Mouse (Mus musculus): ENCODE results near the gene Ube2i. TPM values are rescaled to one million over a fixed set of nuclear protein-coding genes. Genes with fewer than 3 reads are reported as not detected.

The Ube2i gene
- polyA plus RNA-seq (2015; fragmentation: Nextera tagmentation; extraction: Ambion mirVana) = 400 and 434 TPM in 2 replicates

DNA sequence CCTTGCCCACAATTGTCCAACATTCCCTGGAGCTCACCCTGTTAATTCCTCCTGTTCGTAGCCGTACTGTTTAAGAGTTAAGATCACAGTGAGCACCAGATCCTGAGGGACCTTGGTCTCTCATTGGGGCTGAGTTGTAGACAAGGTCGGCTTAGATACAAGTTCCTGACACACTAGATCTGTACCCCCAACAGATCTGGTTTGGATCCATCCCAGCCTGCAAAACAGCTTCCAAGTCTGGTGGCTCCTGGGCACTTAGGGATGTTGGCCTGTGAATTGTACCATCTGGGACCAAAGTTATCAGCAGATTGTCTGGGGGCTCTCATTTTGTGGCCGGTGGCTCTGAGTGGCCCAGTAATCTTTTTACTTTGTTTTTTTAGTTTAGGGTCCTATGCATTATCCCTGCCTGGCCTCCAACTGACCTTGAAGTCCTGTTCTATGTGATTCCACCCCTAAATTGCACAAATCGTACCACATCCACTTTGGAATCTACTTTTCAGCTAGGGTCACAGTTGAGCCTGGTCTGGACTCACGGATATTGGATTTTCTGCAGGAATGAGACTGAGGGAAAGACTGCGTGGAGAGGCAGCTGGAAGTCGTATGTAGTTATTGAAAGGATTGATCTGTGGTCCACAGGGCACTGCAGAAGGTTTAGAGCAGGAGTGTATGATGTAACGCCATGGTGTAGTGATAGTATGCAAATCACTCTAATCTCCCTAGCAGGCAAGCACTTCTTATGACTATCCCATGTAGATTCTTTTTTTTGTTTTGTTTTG, at the start of gene Ube2i:
Ube2i (minus strand) TSS at position 52 of the 776 bp plus-strand sequence.
- peaks cover 2% of the 10 kb centered on the region; the same call in 1 of the 2 replicates for H3K27me3 ChIP-seq (replicated peaks)
- peak within 1 kb of the TSS; percentile 99 for H3K27ac ChIP-seq (replicated peaks)
- no peak for ATAC-seq (ENCODE audit: low FRiP score)
- peaks cover 36% of the 10 kb centered on the region for H3K4me1 ChIP-seq
- 81% methylated on average over 9 of the region's 9 CpGs for WGBS
- no peaks in the 10 kb centered on the region for H3K9me3 ChIP-seq (replicated peaks)
- H3K36me3 ChIP-seq = no peaks in the 10 kb centered on the region
- peak within 1 kb of the TSS; percentile 74 for H3K4me3 ChIP-seq (replicated peaks)
- peak within 1 kb of the TSS; percentile 56 for H3K4me2 ChIP-seq
- peak within 1 kb of the TSS; percentile 79 for H3K9ac ChIP-seq (replicated peaks)

DNA sequence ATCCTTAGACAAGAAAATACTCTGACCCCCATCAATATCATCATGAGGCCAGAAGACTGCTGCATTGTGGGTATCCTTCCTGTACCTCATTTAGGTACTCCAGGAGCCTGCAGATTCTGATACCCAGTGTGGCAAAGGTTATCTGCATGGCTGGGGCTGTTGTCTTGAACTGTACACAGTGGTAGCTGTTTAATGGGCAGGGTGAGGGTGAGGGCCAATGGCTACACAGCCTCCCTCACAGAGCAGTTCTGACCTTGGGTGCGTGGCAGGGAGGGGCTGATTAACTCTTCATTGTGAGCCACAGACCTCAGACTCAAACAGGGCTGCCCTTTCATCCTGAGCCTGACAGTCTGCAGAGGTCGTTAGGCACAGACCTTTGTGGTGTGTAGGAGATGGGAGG, 48.5 kb upstream of the Ube2i start:
- H3K4me3 ChIP-seq (replicated peaks) = no peak overlapping the region
- no peak for ATAC-seq (ENCODE audit: low FRiP score)
- H3K27ac ChIP-seq (replicated peaks) = no peak overlapping the region
- H3K9ac ChIP-seq (replicated peaks) = no peak overlapping the region
- peaks cover 2% of the 10 kb centered on the region; the same call in 1 of the 2 replicates for H3K27me3 ChIP-seq (replicated peaks)
- H3K9me3 ChIP-seq (replicated peaks) = no peaks in the 10 kb centered on the region
- 20% methylated on average over 2 of the region's 2 CpGs for WGBS
- H3K4me2 ChIP-seq = no peak overlapping the region
- no peaks in the 10 kb centered on the region for H3K4me1 ChIP-seq
- H3K36me3 ChIP-seq = no peaks in the 10 kb centered on the region

DNA sequence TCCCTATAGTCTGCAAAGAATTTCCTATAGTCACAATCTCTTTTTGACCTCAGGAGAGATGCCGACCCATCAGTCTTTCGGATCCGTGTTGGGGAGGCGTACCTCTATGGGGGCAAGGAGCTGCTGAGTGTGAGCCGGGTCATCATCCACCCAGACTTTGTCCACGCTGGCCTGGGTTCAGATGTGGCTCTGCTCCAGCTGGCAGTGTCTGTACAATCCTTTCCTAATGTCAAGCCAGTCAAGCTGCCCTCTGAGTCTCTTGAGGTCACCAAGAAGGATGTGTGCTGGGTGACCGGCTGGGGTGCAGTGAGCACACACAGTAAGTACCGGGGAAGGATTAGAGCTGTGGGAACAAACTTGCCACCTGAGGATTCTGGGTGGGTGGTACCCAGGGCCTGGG, 46.4 kb upstream of the Ube2i start:
- Histone ChIP-seq H3K4me1 (no peaks in the 10 kb centered on the region), H3K4me2 (no peak overlapping the region), H3K36me3 (no peaks in the 10 kb centered on the region), H3K27ac (replicated peaks) (no peak overlapping the region), H3K9ac (replicated peaks) (no peak overlapping the region), H3K9me3 (replicated peaks) (no peaks in the 10 kb centered on the region), H3K4me3 (replicated peaks) (no peak overlapping the region), H3K27me3 (replicated peaks) (peaks cover 2% of the 10 kb centered on the region; the same call in 1 of the 2 replicates)
- WGBS = 93% methylated on average over 8 of the region's 8 CpGs
- no peak for ATAC-seq (ENCODE audit: low FRiP score)

DNA sequence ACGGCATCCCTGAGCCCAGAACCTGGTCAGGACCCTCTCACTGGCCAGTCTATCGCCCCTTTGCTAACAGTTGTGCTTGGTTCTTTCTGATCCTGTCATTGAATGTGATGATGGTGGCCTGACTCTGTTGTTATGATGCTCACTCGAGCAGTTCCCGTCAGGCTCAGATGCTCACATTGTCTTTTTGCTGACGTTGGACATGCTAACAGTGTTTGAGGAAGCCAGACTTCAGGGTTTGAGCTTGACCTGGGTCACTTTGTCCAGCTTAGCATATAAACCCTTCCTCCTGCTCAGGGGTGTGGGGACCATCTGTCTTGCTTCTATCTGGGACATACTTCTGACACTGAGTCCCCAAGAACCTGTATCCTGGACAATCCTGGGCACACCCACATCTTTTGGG, 43.9 kb upstream of the Ube2i start, which contains the start of gene Prss29:
Prss29 (plus strand) TSS at position 301 of the 400 bp plus-strand sequence.
- 84% methylated on average over 5 of the region's 5 CpGs for WGBS
- H3K36me3 ChIP-seq = no peaks in the 10 kb centered on the region
- no peaks in the 10 kb centered on the region for H3K9me3 ChIP-seq (replicated peaks)
- no peaks in the 10 kb centered on the region for H3K4me1 ChIP-seq
- no peak within 1 kb of the TSS for H3K4me3 ChIP-seq (replicated peaks)
- H3K27me3 ChIP-seq (replicated peaks) = peaks cover 2% of the 10 kb centered on the region; the same call in 1 of the 2 replicates
- no peak within 1 kb of the TSS for H3K4me2 ChIP-seq
- no peak within 1 kb of the TSS for H3K27ac ChIP-seq (replicated peaks)
- ATAC-seq (ENCODE audit: low FRiP score) = no peak
- H3K9ac ChIP-seq (replicated peaks) = no peak within 1 kb of the TSS

DNA sequence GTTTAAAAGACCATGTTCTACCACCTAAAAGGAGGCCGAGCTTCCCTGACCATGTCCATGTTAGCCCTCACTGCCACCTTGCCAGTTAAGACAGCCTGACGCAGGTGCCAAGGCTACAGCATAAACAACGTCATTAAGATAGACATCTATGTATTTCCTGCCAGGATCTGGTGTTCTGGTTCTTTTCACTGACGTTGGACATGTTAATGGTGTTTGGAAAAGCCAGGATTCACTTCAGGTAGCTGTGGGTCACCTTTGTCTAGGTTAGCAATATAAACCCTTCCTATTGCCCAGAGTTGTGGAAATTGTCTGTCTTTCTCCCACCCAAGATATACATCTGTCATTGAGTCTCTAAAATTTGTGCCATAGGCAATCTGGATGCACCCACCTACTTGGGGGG, 33.9 kb upstream of the Ube2i start, which contains the start of gene Prss28:
Prss28 (plus strand) TSS at position 301 of the 400 bp plus-strand sequence.
- ATAC-seq (ENCODE audit: low FRiP score) = no peak
- no peak within 1 kb of the TSS for H3K4me3 ChIP-seq (replicated peaks)
- WGBS = 78% methylated on average over 4 of the region's 4 CpGs

DNA sequence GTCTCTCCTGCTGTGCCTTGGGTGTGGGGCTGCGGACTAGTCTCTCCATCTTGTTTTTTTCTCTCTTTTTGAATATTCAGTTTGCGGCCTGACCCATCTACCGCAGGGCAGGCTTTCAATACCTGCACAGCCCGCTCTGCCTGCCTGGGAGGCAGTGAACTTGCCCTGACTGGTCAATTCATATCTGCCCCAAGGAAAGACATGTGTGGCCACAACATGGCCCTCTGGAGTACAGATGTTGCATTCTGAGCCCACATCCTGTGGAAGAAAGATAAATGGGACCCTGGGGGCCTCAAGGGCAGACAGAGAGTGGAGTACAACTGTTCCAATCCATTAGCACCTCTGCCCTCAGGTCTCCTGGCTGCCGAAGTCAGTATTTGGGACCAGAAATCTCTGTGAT, 23.7 kb upstream of the Ube2i start, which contains the start of gene Prss34:
Prss34 (plus strand) TSS at position 301 of the 400 bp plus-strand sequence.
- H3K4me2 ChIP-seq = no peak within 1 kb of the TSS
- H3K4me3 ChIP-seq (replicated peaks) = no peak within 1 kb of the TSS
- H3K27me3 ChIP-seq (replicated peaks) = no peaks in the 10 kb centered on the region; the same call in 1 of the 2 replicates
- no peak within 1 kb of the TSS for H3K27ac ChIP-seq (replicated peaks)
- H3K36me3 ChIP-seq = no peaks in the 10 kb centered on the region
- no peaks in the 10 kb centered on the region for H3K9me3 ChIP-seq (replicated peaks)
- no peaks in the 10 kb centered on the region for H3K4me1 ChIP-seq
- no peak for ATAC-seq (ENCODE audit: low FRiP score)
- H3K9ac ChIP-seq (replicated peaks) = no peak within 1 kb of the TSS
- WGBS = 80% methylated on average over 5 of the region's 5 CpGs

More for the DNA sequence above, 33.9 kb upstream of the Ube2i start, which contains the start of gene Prss28:
- no peak within 1 kb of the TSS for H3K4me2 ChIP-seq
- H3K4me1 ChIP-seq = no peaks in the 10 kb centered on the region
- no peaks in the 10 kb centered on the region for H3K36me3 ChIP-seq
- H3K27ac ChIP-seq (replicated peaks) = no peak within 1 kb of the TSS
- H3K9me3 ChIP-seq (replicated peaks) = no peaks in the 10 kb centered on the region
- H3K27me3 ChIP-seq (replicated peaks) = no peaks in the 10 kb centered on the region
- no peak within 1 kb of the TSS for H3K9ac ChIP-seq (replicated peaks)

DNA sequence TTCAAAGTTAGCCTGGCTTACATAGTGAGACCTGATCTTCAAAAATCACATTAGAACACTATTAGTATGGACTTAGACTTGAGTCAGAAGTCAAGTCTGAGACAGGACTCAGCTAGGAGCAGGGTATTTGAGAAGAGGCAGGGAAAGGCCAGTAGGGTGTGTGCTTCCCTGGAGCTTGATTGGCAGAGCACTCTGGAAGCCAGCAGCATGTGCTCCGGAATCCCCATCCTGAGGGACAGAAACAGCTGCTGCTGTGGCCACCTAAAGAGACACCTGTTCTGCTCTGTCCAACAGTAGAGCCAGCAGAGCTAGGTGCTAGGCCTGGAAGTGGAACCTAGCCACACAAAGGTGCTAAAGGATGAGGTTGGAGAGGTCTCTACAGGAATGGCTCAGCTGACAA, 19.7 kb upstream of the Ube2i start:
- Histone ChIP-seq H3K4me2 (no peak overlapping the region), H3K36me3 (no peaks in the 10 kb centered on the region), H3K27me3 (replicated peaks) (no peaks in the 10 kb centered on the region), H3K4me1 (no peaks in the 10 kb centered on the region), H3K4me3 (replicated peaks) (no peak overlapping the region), H3K9ac (replicated peaks) (no peak overlapping the region), H3K9me3 (replicated peaks) (no peaks in the 10 kb centered on the region), H3K27ac (replicated peaks) (no peak overlapping the region)
- no peak for ATAC-seq (ENCODE audit: low FRiP score)
- WGBS = 75% methylated on average over 1 of the region's 1 CpGs

DNA sequence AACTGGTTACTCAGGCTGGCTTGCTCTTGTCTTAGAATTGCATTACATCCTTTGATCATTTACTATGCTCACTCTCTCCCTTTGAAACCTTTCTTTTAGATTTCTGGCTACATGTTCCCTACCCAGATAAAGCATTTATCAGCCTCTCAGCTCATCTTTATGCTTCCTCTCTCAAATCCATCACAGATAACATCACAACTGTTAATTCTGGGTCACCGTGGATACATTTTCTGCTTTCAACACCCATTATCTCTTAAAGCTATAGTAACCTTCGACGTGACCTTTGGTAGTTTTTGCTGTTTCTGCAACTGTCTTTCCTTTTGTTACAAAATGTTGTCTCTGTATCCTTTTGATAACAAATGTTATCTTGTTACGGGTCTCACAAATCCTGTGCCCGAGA, 19.1 kb upstream of the Ube2i start:
- H3K27me3 ChIP-seq (replicated peaks) = no peaks in the 10 kb centered on the region
- no peaks in the 10 kb centered on the region for H3K4me1 ChIP-seq

DNA sequence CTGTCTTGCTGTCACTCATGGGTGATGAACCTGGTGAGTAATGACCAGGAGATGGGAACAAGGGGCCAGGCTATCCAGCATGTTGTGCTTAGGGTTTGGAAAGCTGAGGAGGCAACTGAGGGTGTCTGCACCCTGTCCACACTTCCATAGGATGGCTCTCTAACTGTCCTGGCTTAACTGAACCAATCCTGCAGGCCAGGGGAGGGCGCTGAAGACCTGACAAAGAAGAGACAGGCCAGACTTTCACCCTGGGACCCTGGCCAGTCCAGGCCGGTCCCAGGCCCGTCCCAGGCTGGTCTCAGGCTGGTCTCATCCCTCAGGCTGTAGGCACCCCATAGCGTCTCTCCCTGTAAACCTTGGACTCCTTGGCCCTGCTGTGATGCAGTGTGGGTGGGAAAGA, 16.0 kb upstream of the Ube2i start:
- no peak overlapping the region for H3K4me3 ChIP-seq (replicated peaks)
- no peak for ATAC-seq (ENCODE audit: low FRiP score)
- no peaks in the 10 kb centered on the region for H3K27me3 ChIP-seq (replicated peaks)
- H3K9me3 ChIP-seq (replicated peaks) = no peaks in the 10 kb centered on the region
- H3K9ac ChIP-seq (replicated peaks) = no peak overlapping the region
- no peaks in the 10 kb centered on the region for H3K4me1 ChIP-seq
- WGBS = 29% methylated on average over 4 of the region's 4 CpGs
- no peak overlapping the region for H3K4me2 ChIP-seq
- H3K36me3 ChIP-seq = no peaks in the 10 kb centered on the region
- no peak overlapping the region for H3K27ac ChIP-seq (replicated peaks)

More for the DNA sequence above, 19.1 kb upstream of the Ube2i start:
- Histone ChIP-seq H3K9me3 (replicated peaks) (no peaks in the 10 kb centered on the region), H3K4me2 (no peak overlapping the region), H3K27ac (replicated peaks) (no peak overlapping the region), H3K4me3 (replicated peaks) (no peak overlapping the region), H3K36me3 (no peaks in the 10 kb centered on the region), H3K9ac (replicated peaks) (no peak overlapping the region)
- no peak for ATAC-seq (ENCODE audit: low FRiP score)
- WGBS = 82% methylated on average over 5 of the region's 5 CpGs

DNA sequence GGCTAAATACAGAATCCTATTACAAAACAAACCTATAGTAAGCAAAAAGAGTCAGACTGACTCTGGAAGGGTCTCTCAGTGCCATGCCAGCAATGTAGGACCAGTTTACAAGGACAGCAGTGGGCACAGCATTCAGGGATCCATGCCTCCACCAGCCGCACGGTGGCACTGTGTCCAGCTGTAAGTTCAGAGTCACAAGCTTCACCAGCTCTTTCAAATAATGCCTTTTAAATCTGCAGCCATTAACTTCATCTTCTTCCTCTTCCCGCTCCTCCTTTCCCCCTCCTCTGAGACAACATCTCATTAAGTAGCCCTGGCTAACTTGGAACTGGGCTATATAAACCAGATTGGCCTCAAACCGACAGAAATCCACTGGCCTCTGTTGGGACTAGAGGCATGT, 14.4 kb upstream of the Ube2i start:
- Histone ChIP-seq H3K9me3 (replicated peaks) (no peaks in the 10 kb centered on the region), H3K27me3 (replicated peaks) (no peaks in the 10 kb centered on the region), H3K9ac (replicated peaks) (no peak overlapping the region), H3K36me3 (no peaks in the 10 kb centered on the region), H3K27ac (replicated peaks) (no peak overlapping the region), H3K4me2 (no peak overlapping the region), H3K4me1 (no peaks in the 10 kb centered on the region), H3K4me3 (replicated peaks) (no peak overlapping the region)
- WGBS = 16% methylated on average over 4 of the region's 4 CpGs
- no peak for ATAC-seq (ENCODE audit: low FRiP score)

DNA sequence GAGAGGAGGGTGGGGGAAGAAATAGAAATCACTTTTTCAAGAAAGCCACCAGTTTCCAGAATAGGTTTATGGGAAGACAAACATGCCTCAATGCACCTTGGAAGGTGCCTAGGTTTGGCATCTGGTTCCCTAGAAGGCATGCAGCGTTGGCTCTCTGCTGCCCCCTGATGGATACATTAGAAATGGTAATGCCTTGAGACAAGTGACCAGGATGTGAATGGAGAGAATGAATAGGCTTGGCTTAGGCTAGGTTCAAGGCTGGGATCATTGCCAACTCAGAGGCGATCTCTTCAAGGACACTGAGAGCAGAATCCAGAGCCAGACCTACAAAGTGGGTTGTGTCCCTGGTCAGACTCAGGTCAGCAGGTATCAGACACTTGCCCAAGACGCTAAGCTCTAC, 10.6 kb upstream of the Ube2i start:
- Histone ChIP-seq H3K9ac (replicated peaks) (no peak overlapping the region), H3K4me1 (no peaks in the 10 kb centered on the region), H3K27me3 (replicated peaks) (no peaks in the 10 kb centered on the region), H3K27ac (replicated peaks) (no peak overlapping the region), H3K4me3 (replicated peaks) (no peak overlapping the region), H3K4me2 (no peak overlapping the region), H3K36me3 (no peaks in the 10 kb centered on the region), H3K9me3 (replicated peaks) (no peaks in the 10 kb centered on the region)
- 29% methylated on average over 3 of the region's 3 CpGs for WGBS
- no peak for ATAC-seq (ENCODE audit: low FRiP score)

DNA sequence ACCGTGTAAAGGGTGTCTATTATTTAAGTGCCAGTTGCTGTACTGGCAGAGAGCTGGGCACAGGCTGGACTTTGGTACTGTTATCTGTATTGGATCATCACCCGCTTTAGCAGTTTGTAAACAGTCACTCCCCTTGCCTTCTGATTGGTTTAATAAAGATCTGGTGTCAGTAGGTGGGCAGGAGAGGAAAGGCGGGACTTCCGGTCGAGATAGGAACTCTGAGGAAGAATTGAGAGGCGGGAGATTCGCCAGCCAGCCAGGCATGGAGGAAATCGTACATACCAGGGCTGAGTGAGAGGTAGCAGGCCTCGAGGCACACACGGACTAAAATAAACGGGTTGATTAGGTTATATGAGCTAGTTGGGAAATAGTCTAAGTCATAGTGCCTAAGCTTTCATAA, 7.7 kb upstream of the Ube2i start:
- no peaks in the 10 kb centered on the region for H3K9me3 ChIP-seq (replicated peaks)
- no peaks in the 10 kb centered on the region for H3K4me1 ChIP-seq
- H3K4me3 ChIP-seq (replicated peaks) = no peak overlapping the region
- peak overlapping the region; percentile 13; the same call in 1 of the 2 replicates for H3K4me2 ChIP-seq
- 54% methylated on average over 11 of the region's 11 CpGs for WGBS
- ATAC-seq (ENCODE audit: low FRiP score) = no peak
- no peak overlapping the region for H3K9ac ChIP-seq (replicated peaks)
- H3K27ac ChIP-seq (replicated peaks) = no peak overlapping the region
- peaks cover 2% of the 10 kb centered on the region; the same call in 1 of the 2 replicates for H3K27me3 ChIP-seq (replicated peaks)
- no peaks in the 10 kb centered on the region for H3K36me3 ChIP-seq

Measured in neural tube, embryonic 15.5 days (tissue).